Mouse (Mus musculus) bone marrow macrophage, adult 2 months (primary cell): ENCODE measurements around the gene Hoga1.

ENCODE experiments used
- CTCF ChIP-seq: IDR thresholded peaks from 2 replicates; pipeline ENCODE4 v1.5.1; 2012; ENCODE audit warnings: low read depth, mild to moderate bottlenecking, low read length, moderate library complexity
- POLR2A ChIP-seq: IDR thresholded peaks from 2 replicates; pipeline ENCODE4 v1.6.1; 2012; ENCODE audit warnings: mild to moderate bottlenecking, low read depth, low read length, borderline replicate concordance

GRCm38 (mm10) chr19:41998770-41999548, 46.5 kb upstream of the Hoga1 start:
- TF ChIP-seq POLR2A = no peak
- no peak for TF ChIP-seq CTCF
